Mouse (Mus musculus) liver, adult 2 months (tissue): Measurements from ENCODE around the gene Fam129c.

Experiments
- CTCF ChIP-seq: fragments of 200-500 bp; IDR thresholded peaks from 2 replicates; pipeline ENCODE4 v1.5.1; 2011; ENCODE audit warnings: low read depth, low read length, control low read depth
- POLR2A ChIP-seq: fragments of 200-500 bp; IDR thresholded peaks from 2 replicates; pipeline ENCODE4 v1.6.1; 2011; ENCODE audit warnings: low read length, control low read depth; ENCODE audit not compliant: insufficient read depth; ENCODE audit errors: extremely low read depth

GRCm38 (mm10) chr8:71625088-71625487 lies 27.6 kb downstream of the Fam129c start:
- TF ChIP-seq CTCF: no peak
- no peak for TF ChIP-seq POLR2A
